Mouse (Mus musculus): ENCODE results near the gene Nabp1. TPM values are rescaled to one million over a fixed set of nuclear protein-coding genes. Genes with fewer than 3 reads are reported as not detected.
A peak's percentile ranks its signal among the peaks of the same experiment; 100 is the strongest.

Gene Nabp1
- total and polyA plus RNA-seq, 3 experiments, result 5.4 to 10.0 TPM; not detected in 1

DNA sequence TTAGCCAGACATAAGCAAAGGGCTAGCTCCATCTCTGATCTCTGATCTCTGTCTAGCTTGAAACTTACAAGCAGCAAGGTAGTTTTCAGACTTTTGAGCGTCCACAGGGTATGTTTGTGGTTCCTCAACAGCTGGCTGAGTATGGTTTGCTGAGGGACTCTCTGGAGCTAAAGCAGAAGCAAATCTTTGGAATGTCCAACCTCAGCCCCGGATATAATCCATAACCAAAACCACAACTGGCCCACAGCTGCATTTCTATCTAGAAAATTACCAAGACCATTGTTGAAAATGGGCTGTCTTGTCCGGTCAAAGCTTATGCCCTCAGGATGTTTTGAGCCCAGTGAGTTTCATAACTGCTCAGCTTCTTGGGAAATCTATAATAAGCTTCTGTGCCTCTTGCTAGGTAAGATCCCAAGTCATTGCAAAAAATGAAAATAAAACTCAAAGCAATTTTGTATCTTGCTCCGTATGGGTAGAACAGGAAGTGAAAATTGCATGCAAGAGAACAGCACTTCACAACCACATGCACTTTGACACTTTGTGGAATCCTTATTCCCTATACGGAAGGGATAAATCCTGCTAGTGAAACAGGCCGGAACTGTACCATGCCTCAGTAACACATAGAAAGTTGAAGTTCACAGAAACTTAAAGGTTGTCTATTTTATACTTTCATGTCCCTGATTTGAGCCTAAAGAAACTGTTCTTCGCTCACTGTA lies 15.5 kb upstream of the Nabp1 start:
- H3K27me3 ChIP-seq (ENCODE audit: control insufficient read depth in 1 of 2, insufficient read depth in 2 of 2, low read length in 2 of 2), result no peaks in the 10 kb centered on the region
- no peaks in the 10 kb centered on the region for H3K79me2 ChIP-seq (ENCODE audit: control insufficient read depth, insufficient read depth, low read length, poor library complexity)
- H3K27ac ChIP-seq (ENCODE audit: control insufficient read depth, low read depth, low read length), result no peak overlapping the region
- no peak overlapping the region for H3K4me3 ChIP-seq (ENCODE audit: control insufficient read depth in 1 of 2, insufficient read depth in 1 of 2, low read depth in 2 of 2, low read length in 2 of 2)
- no peaks in the 10 kb centered on the region for H3K4me1 ChIP-seq (ENCODE audit: control insufficient read depth in 1 of 2, insufficient read depth in 2 of 2, low read length in 2 of 2)
- no peak for TF ChIP-seq ZKSCAN1 (IDR thresholded peaks at IDR 0.05; ENCODE audit: low read depth, low read length)
- no peak for TF ChIP-seq CHD2 (IDR thresholded peaks at IDR 0.05; ENCODE audit: low read length)
- no peak for TF ChIP-seq GATA1 (IDR thresholded peaks at IDR 0.05; ENCODE audit: low read depth, low read length)
- DNase-seq (ENCODE audit: low read depth, low spot score), result no peak
- H3K9ac ChIP-seq (ENCODE audit: control insufficient read depth, low read depth, low read length, poor library complexity, severe bottlenecking), result no peak overlapping the region
- H3K36me3 ChIP-seq (ENCODE audit: control insufficient read depth in 1 of 2, insufficient read depth in 2 of 2, low read length in 2 of 2), result no peaks in the 10 kb centered on the region
- H3K9me3 ChIP-seq (replicated peaks; ENCODE audit: insufficient read depth, low read length), result no peaks in the 10 kb centered on the region

DNA sequence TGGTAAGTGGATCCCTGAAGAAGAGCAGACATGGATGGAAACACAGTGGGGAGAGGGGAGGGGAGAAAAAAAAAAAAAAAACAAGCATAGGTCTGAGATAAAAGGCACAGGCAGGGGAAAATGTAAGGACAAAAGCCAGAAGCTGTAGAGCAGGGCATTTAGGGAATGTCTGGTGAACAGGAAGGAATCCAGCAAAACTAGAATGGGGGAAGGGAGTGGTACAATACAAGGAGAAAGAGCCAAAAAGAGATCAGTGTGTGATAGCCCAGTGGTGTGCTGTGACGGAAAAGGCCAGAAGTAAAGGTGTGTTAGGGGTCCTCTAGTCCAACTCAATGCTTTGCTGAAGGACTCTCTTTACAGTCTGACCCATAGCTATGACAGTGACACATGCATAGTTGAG lies 8.1 kb upstream of the Nabp1 start:
- Histone ChIP-seq H3K27ac (ENCODE audit: control insufficient read depth, low read depth, low read length) (no peak overlapping the region), H3K4me3 (ENCODE audit: control insufficient read depth in 1 of 2, insufficient read depth in 1 of 2, low read depth in 2 of 2, low read length in 2 of 2) (no peak overlapping the region), H3K36me3 (ENCODE audit: control insufficient read depth in 1 of 2, insufficient read depth in 2 of 2, low read length in 2 of 2) (no peaks in the 10 kb centered on the region), H3K27me3 (ENCODE audit: control insufficient read depth in 1 of 2, insufficient read depth in 2 of 2, low read length in 2 of 2) (no peaks in the 10 kb centered on the region), H3K4me1 (ENCODE audit: control insufficient read depth in 1 of 2, insufficient read depth in 2 of 2, low read length in 2 of 2) (no peaks in the 10 kb centered on the region), H3K9me3 (replicated peaks; ENCODE audit: insufficient read depth, low read length) (no peaks in the 10 kb centered on the region), H3K79me2 (ENCODE audit: control insufficient read depth, insufficient read depth, low read length, poor library complexity) (no peaks in the 10 kb centered on the region; the same call in 1 of the 2 replicates), H3K9ac (ENCODE audit: control insufficient read depth, low read depth, low read length, poor library complexity, severe bottlenecking) (no peak overlapping the region)
- DNase-seq (ENCODE audit: low read depth, low spot score), result no peak
- TF ChIP-seq ZC3H11A (IDR thresholded peaks at IDR 0.05; ENCODE audit: low read depth, low read length), result no peak
- TF ChIP-seq SIN3A (IDR thresholded peaks at IDR 0.05; ENCODE audit: low read length), result no peak
- no peak for TF ChIP-seq TAL1 (IDR thresholded peaks at IDR 0.05; ENCODE audit: low read length)

DNA sequence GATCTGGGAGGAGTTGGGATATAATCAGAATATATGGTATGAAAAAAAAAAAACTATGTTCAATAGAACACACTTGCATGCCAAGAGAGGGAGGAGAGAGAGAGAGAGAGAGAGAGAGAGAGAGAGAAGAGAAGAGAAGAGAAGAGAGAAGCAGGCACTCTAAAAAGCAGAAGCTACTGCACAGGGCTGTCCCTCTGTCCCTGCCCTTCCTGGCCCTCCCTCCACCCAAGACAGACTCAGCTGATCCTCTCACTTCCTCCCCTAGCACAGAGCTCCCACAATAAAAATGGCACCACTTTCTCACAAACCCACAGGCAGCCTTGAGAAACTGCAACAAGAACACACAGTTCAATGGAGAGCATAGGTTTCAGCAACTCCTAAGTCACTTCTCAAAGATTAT lies 2.2 kb upstream of the Nabp1 start:
- Histone ChIP-seq H3K9ac (ENCODE audit: control insufficient read depth, low read depth, low read length, poor library complexity, severe bottlenecking) (no peak overlapping the region), H3K4me1 (ENCODE audit: control insufficient read depth in 1 of 2, insufficient read depth in 2 of 2, low read length in 2 of 2) (peaks cover 6 to 14% of the 10 kb centered on the region in 2 experiments), H3K9me3 (replicated peaks; ENCODE audit: insufficient read depth, low read length) (no peaks in the 10 kb centered on the region), H3K4me3 (ENCODE audit: control insufficient read depth in 1 of 2, insufficient read depth in 1 of 2, low read depth in 2 of 2, low read length in 2 of 2) (no peak overlapping the region), H3K36me3 (ENCODE audit: control insufficient read depth in 1 of 2, insufficient read depth in 2 of 2, low read length in 2 of 2) (peaks cover 0 to 23% of the 10 kb centered on the region in 2 experiments; a peak in 2 of 4 replicates), H3K27ac (ENCODE audit: control insufficient read depth, low read depth, low read length) (peak overlapping the region; percentile 52), H3K79me2 (ENCODE audit: control insufficient read depth, insufficient read depth, low read length, poor library complexity) (peaks cover 4% of the 10 kb centered on the region; the same call in 1 of the 2 replicates), H3K27me3 (ENCODE audit: control insufficient read depth in 1 of 2, insufficient read depth in 2 of 2, low read length in 2 of 2) (no peaks in the 10 kb centered on the region)
- DNase-seq (ENCODE audit: low read depth, low spot score), result peak; percentile 85
- TF ChIP-seq HCFC1 (IDR thresholded peaks at IDR 0.05; ENCODE audit: low read depth, low read length) (0 out of 2 replicates have a peak, but pooled peaks have one; percentile 15), ELF1 (IDR thresholded peaks at IDR 0.05; ENCODE audit: low read depth, low read length) (peak; percentile 45), MAZ (IDR thresholded peaks at IDR 0.05; ENCODE audit: low read depth, low read length) (0 out of 2 replicates have a peak, but pooled peaks have one; percentile 45), USF1 (IDR thresholded peaks at IDR 0.05; ENCODE audit: low read depth, low read length) (0 out of 2 replicates have a peak, but pooled peaks have one; percentile 30), JUND (IDR thresholded peaks at IDR 0.05; ENCODE audit: low read depth, low read length) (peak; percentile 98), SIN3A (IDR thresholded peaks at IDR 0.05; ENCODE audit: low read length) (peak; percentile 24; the same call in 1 of the 2 replicates), MAX (IDR thresholded peaks at IDR 0.05; ENCODE audit: low read length) (no peak), NELFE (IDR thresholded peaks at IDR 0.05; ENCODE audit: low read depth, low read length) (no peak), ETS1 (IDR thresholded peaks at IDR 0.05; ENCODE audit: low read depth, low read length) (peak; percentile 79), RCOR1 (IDR thresholded peaks at IDR 0.05; ENCODE audit: low read depth, low read length) (no peak), ZNF384 (IDR thresholded peaks at IDR 0.05; ENCODE audit: low read depth, low read length) (0 out of 2 replicates have a peak, but pooled peaks have one; percentile 40), GATA1 (IDR thresholded peaks at IDR 0.05; ENCODE audit: low read depth, low read length) (no peak), EP300 (IDR thresholded peaks at IDR 0.05; ENCODE audit: low read depth in 1 of 2, low read length in 2 of 2) (peak in 1 of 2 experiments; percentile 29; a peak in 1 of 4 replicates)

Data from MEL (cell line).